Mouse (Mus musculus) left cerebral cortex, adult 2 months (tissue): Measurements from ENCODE around the gene Cyfip2. TPM values are rescaled to one million over a fixed set of nuclear protein-coding genes. Genes with fewer than 3 reads are reported as not detected.
A peak's percentile ranks its signal among the peaks of the same experiment; 100 is the strongest.

Source experiments
- DNase-seq, 2 experiments: peaks; one replicate each; pipeline ENCODE4 v3.0.0; 2021 to 2022; ENCODE audit warnings: low spot score in 2 of 2, mixed read lengths in 1 of 2; ENCODE audit errors: extremely low spot score in 1 of 2
- H3K27ac ChIP-seq: fragments of 200-600 bp; 2 replicates; pipeline ENCODE4 v1.8.1; 2022
- H3K4me3 ChIP-seq: fragments of 200-600 bp; 2 replicates; pipeline ENCODE4 v1.8.1; 2022
- CTCF ChIP-seq: fragments of 200-600 bp; IDR thresholded peaks from 2 replicates; pipeline ENCODE4 v1.8.1; 2022; ENCODE audit warnings: antibody characterized with exemption, mild to moderate bottlenecking, moderate library complexity
- intact Hi-C: fragments of 180-260 bp; cut with DNase I; formaldehyde crosslinking; loops from one replicate; pipeline ENCODE4 v1.15.1; 2025
- long read RNA-seq, 2 experiments: library from polyadenylated mRNA; stranded (forward); transcript quantifications; one replicate each; pipeline ENCODE4 v2.0.0; 2021; ENCODE audit warnings: borderline mapping rate in 2 of 2
- total RNA-seq, 2 experiments: library from RNA; stranded (reverse); gene quantifications; 2 replicates each; pipeline ENCODE4 v1.2.3; 2021

The Cyfip2 gene
- total RNA-seq: 100 to 1,000 TPM; 606 to 614 TPM
- long read RNA-seq, experiment 1, full-length matches to known transcripts: 455 of 738 reads
- long read RNA-seq, experiment 1, partial matches to known transcripts: 170 of 738 reads
- long read RNA-seq, experiment 1, other reads (novel, unspliced or antisense): 113 of 738 reads
- long read RNA-seq, experiment 2, full-length matches to known transcripts: 258 of 507 reads
- long read RNA-seq, experiment 2, partial matches to known transcripts: 144 of 507 reads
- long read RNA-seq, experiment 2, other reads (novel, unspliced or antisense): 105 of 507 reads

DNA sequence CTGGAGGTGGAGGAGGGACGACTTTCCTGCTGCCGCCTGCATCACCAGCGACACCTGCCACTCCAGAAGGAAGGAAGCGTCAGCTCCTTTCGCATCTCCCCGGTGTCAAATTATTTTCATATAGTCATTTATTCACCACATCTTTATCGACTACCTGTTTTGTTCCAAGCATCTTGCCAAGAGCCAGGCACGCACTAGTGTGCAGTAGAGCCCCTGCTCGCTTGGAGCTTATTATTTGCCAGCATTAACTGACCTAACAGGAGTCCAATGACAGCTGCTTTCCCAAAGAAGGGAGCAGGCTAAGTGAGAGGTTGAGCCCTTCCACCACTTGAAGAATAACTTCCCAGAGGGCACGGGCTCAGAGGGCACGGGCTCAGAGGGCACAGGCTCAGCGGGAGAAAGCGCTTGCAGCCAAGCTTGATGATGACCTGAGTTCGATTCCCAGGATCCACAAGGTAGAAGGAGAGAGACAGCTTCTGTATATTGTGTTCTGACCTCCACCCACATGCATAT lies at the start of gene Cyfip2:
Cyfip2 (minus strand) TSS at position 337 of the 513 bp plus-strand sequence.
- no peak for TF ChIP-seq CTCF
- DNase-seq: no peak
- H3K27ac ChIP-seq: peak within 1 kb of the TSS; percentile 99
- H3K4me3 ChIP-seq: peak within 1 kb of the TSS; percentile 79
- intact Hi-C loops: no loop called here

- no peak for TF ChIP-seq CTCF
Observed at GRCm38 (mm10) chr11:46360991-46361665, 48.5 kb upstream of the Cyfip2 start.

DNA sequence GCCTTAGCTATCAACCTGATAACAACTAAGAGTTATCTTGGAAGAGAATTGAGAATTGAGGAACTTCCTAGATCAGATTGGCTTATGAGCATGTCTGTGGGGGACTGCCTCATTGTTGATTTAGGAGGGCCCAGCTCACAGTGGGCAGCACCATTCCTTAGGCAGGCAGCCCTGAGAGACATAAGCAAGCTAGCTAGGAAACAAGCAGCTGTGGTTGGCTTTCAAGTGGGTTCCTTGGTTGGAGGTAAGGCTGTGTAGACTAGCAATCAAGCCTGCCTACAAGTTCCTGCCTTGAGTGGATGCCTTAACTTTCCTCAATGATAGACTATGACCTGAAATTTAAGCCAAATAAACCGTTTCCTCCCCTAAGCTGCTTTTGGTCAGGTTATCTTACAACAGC lies 45.7 kb upstream of the Cyfip2 start:
- no peak overlapping the region for H3K27ac ChIP-seq
- TF ChIP-seq CTCF: no peak
- no peak overlapping the region for H3K4me3 ChIP-seq
- DNase-seq: no peak
- intact Hi-C loops: no loop called here

More at GRCm38 (mm10) chr11:46360991-46361665, 48.5 kb upstream of the Cyfip2 start:
- DNase-seq: no peak
- Histone ChIP-seq H3K27ac (no peak overlapping the region), H3K4me3 (no peak overlapping the region)
- intact Hi-C loops: no loop called here

GRCm38 (mm10) chr11:46349681-46350410 lies 37.2 kb upstream of the Cyfip2 start:
- Histone ChIP-seq H3K4me3 (no peak overlapping the region), H3K27ac (no peak overlapping the region)
- no peak for TF ChIP-seq CTCF
- intact Hi-C loops: no loop called here
- DNase-seq: no peak

DNA sequence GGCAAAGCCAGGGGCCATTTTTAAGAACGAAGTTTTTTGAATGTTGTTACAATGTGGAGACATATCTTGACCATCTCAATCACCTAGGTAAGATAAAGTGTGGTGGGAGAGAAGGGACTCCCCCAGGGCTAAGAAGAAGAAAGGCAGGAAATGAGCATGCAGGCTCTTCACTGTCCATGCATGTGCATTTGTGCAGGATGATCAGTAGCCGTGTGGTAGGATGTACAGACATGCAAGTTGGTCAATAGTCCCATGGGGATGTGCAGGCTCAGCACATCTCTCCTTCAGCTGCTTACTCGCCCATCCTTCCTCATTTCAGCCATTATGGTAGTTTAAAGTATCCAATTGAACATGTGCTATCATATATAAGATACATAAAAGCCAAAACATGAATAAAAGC lies 35.8 kb upstream of the Cyfip2 start:
- intact Hi-C loops: no loop called here
- no peak for TF ChIP-seq CTCF

DNA sequence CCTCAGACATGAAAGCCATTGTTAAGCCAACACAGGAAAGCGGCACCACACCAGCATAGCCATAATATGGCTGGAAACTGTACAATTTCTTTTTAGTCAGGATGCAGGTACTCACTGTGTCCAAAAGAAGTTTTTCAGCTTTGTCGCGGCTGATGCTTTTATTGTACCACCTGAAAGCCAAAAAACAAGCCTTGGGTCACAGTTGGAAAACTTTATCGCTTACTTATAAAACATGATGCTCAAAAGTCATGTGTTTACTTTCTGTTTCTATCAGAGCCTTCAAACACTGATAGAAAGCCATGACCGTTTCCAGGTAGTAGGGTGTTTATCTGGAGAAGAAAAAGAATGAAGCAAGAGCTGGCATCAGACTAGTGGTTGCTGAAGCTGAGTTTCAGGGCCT lies 35.1 kb upstream of the Cyfip2 start:
- no peak for TF ChIP-seq CTCF
- H3K4me3 ChIP-seq: no peak overlapping the region
- H3K27ac ChIP-seq: no peak overlapping the region
- intact Hi-C loops: no loop called here
- no peak for DNase-seq

More for the DNA sequence above, 35.8 kb upstream of the Cyfip2 start:
- no peak overlapping the region for H3K27ac ChIP-seq
- DNase-seq: no peak
- H3K4me3 ChIP-seq: no peak overlapping the region

- H3K27ac ChIP-seq: no peak overlapping the region
- DNase-seq: no peak
- TF ChIP-seq CTCF: no peak
- intact Hi-C loops: no loop called here
- no peak overlapping the region for H3K4me3 ChIP-seq
Observed at GRCm38 (mm10) chr11:46343886-46344546, 31.4 kb upstream of the Cyfip2 start.

DNA sequence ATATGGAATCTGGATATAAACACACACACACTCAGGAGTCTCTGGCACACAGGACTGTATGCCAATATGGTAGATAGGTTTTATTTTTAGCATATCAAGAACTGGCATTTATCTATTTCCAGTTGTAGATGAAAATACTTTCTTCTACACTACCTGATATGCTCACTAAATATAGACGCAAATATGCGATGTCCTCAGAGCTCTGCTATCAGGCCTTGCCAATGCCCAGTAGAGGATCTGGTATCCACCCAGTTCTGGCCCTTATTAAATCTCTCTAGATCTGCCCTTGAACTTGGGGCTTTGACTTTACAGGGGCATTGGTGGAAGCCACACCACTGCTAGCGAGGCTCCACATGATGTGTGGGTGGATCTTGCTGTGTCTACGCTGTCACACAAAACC lies 29.3 kb upstream of the Cyfip2 start:
- DNase-seq: no peak
- Histone ChIP-seq H3K27ac (no peak overlapping the region), H3K4me3 (no peak overlapping the region)
- intact Hi-C loops: no loop called here
- no peak for TF ChIP-seq CTCF

DNA sequence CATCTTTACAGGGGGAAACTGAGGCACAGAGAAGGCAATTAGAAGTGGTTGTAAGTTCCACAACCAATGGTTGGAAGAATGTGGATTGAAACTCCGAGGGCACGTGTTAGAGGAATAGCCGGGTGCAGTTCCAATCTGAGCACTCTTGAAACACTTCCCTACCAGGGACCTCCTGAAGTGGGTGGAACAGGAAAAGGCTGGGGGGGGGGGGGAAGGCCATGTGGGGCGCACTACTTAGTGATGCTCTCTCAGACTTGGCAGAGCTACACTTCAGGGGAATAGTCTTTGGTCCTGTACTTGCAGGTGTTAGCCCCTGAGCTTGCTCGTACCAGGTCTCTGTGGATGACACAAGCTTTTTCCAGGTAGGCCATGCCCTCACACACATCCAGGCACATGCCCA lies 23.4 kb upstream of the Cyfip2 start:
- intact Hi-C loops: no loop called here
- H3K4me3 ChIP-seq: no peak overlapping the region
- no peak for DNase-seq
- no peak for TF ChIP-seq CTCF
- no peak overlapping the region for H3K27ac ChIP-seq

DNA sequence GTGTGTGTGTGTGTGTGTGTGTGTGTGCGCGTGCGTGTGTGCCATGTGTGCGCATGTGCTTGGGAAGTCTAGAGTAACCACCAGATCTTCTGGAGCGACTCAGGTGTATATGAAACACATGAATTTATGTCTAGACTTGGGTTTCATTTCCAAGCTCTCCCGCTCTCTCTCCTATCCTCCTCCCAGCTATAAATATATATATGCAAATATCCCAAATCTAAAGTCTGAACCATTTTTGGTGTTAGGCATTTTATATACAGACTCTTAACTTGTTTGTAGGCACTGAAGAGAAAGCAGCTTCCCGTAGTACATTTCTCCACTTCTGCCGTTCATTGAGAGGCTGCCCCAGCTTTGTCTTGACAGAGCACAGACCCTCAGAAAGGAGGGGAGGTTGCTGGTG lies 19.6 kb upstream of the Cyfip2 start:
- H3K27ac ChIP-seq: no peak overlapping the region
- TF ChIP-seq CTCF: no peak
- intact Hi-C loops: no loop called here
- H3K4me3 ChIP-seq: no peak overlapping the region
- DNase-seq: no peak

DNA sequence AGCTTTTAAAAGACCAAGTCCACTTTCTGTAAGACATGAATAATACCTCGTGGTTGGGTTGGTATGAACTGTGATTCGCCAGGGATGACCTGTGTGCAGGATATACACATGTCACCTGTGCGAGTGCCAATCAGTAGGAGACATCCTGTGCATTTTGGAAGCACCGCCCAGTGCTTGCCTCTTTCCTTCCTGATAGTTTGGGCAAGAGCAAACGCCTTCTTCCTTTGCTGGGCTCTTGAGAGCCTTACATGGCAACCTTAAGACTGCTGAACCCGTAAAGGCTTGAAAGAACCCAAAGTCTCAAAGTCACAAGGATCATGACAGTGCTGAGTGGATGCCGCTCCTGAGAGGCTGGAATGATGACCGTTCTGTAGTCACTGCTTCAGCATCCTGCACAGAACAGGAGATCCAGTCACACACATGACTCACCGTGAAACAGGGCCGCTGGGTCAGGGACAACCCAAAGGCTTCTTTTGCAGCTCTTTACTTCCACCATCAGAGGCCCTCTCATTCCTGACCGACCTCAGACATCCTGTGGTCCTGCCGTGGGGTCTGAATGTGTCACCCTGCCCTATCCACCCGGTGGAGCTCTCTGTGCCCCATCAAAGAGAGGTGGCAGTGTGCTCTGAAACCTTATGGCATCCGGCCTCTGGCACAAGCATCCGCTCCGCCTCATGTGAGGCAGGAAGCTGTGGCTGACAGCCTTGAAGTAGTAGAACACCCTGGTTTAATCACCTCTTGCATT lies 13.8 kb upstream of the Cyfip2 start:
- TF ChIP-seq CTCF: no peak
- DNase-seq: no peak
- H3K4me3 ChIP-seq: no peak overlapping the region
- intact Hi-C loops: no loop called here
- H3K27ac ChIP-seq: no peak overlapping the region
